Mouse (Mus musculus): Measurements from ENCODE around the gene 1700011L22Rik.

The 1700011L22Rik gene

GRCm38 (mm10) chr8:79239320-79239719 lies 9.1 kb downstream of the 1700011L22Rik start:
- no peak for DNase-seq (ENCODE audit: low spot score)

- no peak for DNase-seq (ENCODE audit: low spot score)
Measured at GRCm38 (mm10) chr8:79229266-79229888, 19.0 kb downstream of the 1700011L22Rik start.

GRCm38 (mm10) chr8:79227916-79228315 lies 20.5 kb downstream of the 1700011L22Rik start:
- no peak for DNase-seq (ENCODE audit: low spot score)

GRCm38 (mm10) chr8:79227194-79227593 lies 21.2 kb downstream of the 1700011L22Rik start:
- no peak for DNase-seq (ENCODE audit: low spot score)

GRCm38 (mm10) chr8:79226046-79226445 lies 22.3 kb downstream of the 1700011L22Rik start:
- no peak for DNase-seq (ENCODE audit: low spot score)

GRCm38 (mm10) chr8:79225586-79225985 lies 22.8 kb downstream of the 1700011L22Rik start:
- no peak for DNase-seq (ENCODE audit: low spot score)

- DNase-seq (ENCODE audit: low spot score), result no peak
Measured at GRCm38 (mm10) chr8:79224363-79224762, 24.0 kb downstream of the 1700011L22Rik start.

- no peak for DNase-seq (ENCODE audit: low spot score)
Measured at GRCm38 (mm10) chr8:79222752-79223141, 25.6 kb downstream of the 1700011L22Rik start.

- DNase-seq (ENCODE audit: low spot score), result no peak
Measured at GRCm38 (mm10) chr8:79222106-79222751, 26.1 kb downstream of the 1700011L22Rik start.

GRCm38 (mm10) chr8:79211630-79212029 lies 36.7 kb downstream of the 1700011L22Rik start:
- DNase-seq (ENCODE audit: low spot score), result no peak

GRCm38 (mm10) chr8:79209641-79210358 lies 38.6 kb downstream of the 1700011L22Rik start:
- DNase-seq (ENCODE audit: low spot score), result peak; percentile 34

- DNase-seq (ENCODE audit: low spot score), result no peak
Measured at GRCm38 (mm10) chr8:79208691-79209640, 39.4 kb downstream of the 1700011L22Rik start.

- no peak for DNase-seq (ENCODE audit: low spot score)
Measured at GRCm38 (mm10) chr8:79208181-79208580, 40.2 kb downstream of the 1700011L22Rik start.

GRCm38 (mm10) chr8:79206895-79207294 lies 41.5 kb downstream of the 1700011L22Rik start:
- DNase-seq (ENCODE audit: low spot score), result peak; percentile 11

- DNase-seq (ENCODE audit: low spot score), result no peak
Measured at GRCm38 (mm10) chr8:79201446-79202147, 46.8 kb downstream of the 1700011L22Rik start.

GRCm38 (mm10) chr8:79198675-79199074 lies 49.7 kb downstream of the 1700011L22Rik start:
- no peak for DNase-seq (ENCODE audit: low spot score)

- DNase-seq (ENCODE audit: low spot score), result no peak
Measured at GRCm38 (mm10) chr8:79196481-79196880, 51.9 kb downstream of the 1700011L22Rik start.

- DNase-seq (ENCODE audit: low spot score), result no peak
Measured at GRCm38 (mm10) chr8:79190071-79190470, 58.3 kb downstream of the 1700011L22Rik start.

GRCm38 (mm10) chr8:79185488-79185887 lies 62.9 kb downstream of the 1700011L22Rik start:
- no peak for DNase-seq (ENCODE audit: low spot score)

GRCm38 (mm10) chr8:79179678-79180077 lies 68.7 kb downstream of the 1700011L22Rik start:
- no peak for DNase-seq (ENCODE audit: low spot score)

GRCm38 (mm10) chr8:79175991-79176390 lies 72.4 kb downstream of the 1700011L22Rik start:
- no peak for DNase-seq (ENCODE audit: low spot score)

All from ovary, adult 18-20 months (tissue).